Mouse (Mus musculus) thymus, postnatal 25 days (tissue): ENCODE results near the gene Rasgrp3.
"Not testable (repeated sequence)": the region's sequence is repeated elsewhere in the genome, so short reads cannot be mapped to it uniquely, and the experiment has no call there.

Experiments used
- DNase-seq: peaks from one replicate; pipeline ENCODE4 v3.0.0; 2022

The Rasgrp3 gene

DNA sequence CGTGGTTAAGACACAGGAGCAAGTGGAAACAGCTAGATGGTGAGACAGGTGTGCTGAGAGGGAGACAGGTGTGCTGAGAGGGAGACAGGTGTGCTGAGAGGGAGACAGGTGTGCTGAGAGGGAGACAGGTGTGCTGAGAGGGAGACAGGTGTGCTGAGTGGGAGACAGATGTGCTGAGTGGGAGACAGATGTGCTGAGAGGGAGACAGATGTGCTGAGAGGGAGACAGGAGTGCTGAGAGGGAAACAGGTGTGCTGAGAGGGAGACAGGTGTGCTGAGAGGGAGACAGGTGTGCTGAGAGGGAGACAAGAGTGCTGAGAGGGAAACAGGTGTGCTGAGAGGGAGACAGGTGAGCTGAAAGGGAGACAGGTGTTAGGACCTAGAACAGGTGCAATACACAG is 27.5 kb downstream of the Rasgrp3 start:
- not testable (repeated sequence) for DNase-seq

DNA sequence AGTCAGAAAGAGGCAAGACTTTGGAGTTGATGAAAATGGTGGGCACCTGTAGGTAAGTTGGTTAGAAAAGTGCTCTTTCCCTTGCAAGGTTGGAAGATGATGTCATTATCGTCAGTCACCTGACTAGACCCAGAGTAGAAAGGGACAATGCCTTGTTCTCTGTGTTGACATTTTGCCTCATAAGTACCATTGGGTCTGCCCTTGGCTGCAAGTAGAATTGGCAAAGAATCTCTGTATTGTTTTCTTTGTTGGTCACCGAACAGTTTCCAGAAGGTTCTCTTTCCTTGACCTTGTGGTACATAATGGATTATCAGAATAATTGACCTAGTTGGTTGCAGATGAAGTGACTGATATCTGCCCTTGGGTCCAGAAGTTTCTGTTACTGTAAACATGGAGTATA is 27.9 kb downstream of the Rasgrp3 start:
- no peak for DNase-seq

DNA sequence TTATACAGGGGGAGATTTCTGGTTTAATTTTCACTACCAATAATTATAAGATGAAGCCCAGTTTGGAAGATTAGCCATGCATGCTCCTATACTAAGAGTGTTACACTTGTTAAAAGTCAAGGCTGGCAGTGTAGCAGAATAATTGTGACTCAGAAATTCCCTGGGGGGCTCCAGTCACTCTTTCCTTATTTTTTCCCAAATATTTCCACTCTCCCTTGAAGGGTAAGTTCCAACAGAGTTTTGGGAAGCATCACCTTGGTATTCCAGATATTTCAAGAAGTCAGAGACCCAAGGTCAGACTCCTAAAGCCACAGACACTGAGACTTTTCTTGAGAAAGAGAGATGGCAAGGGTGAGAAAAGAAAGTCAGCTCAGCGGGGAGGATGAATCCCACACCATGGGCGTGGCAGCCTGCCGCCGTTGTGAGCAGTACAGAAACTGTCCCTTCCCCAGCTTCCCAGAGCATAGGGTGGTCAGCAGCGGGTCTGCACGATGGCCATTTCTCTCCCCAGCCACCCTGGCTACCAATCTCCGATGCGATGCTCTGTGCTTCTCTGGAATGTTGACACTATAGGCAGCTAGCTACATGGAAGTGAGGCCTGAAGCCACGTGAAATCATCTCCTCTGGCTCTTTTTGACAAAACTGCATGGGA is 28.8 kb downstream of the Rasgrp3 start:
- no peak for DNase-seq

DNA sequence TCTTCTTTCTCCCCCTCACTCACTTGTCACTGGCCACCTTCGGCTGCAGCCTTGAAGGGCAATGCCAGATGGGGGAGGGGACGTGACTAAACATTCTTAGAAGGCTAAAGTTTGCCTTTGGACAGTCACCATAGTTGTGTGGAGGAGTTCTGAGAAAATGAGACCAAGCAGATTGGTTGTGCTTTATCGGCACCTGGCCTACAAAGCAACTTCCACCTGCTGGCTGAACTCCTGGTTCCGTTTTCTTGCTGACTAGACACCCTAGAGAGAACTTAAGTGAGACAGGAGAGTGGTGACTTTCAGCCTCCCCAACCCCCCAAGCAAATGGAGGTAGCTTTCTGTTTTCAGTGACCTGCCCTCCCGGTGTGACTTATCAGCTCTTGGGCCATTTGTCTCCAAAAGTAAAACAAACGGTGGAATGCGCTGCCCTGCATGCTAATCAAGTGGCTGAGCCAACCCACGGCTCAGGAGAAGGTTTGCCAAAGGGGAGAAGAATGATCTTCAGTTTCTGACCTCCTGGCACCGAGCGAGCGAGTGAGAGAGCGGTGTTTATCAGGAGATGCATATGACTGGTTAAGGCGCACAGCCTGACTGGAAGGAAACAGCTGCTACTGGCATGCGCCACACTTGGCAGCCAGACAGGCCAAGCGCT is 29.4 kb downstream of the Rasgrp3 start:
- DNase-seq: peak; percentile 2

DNA sequence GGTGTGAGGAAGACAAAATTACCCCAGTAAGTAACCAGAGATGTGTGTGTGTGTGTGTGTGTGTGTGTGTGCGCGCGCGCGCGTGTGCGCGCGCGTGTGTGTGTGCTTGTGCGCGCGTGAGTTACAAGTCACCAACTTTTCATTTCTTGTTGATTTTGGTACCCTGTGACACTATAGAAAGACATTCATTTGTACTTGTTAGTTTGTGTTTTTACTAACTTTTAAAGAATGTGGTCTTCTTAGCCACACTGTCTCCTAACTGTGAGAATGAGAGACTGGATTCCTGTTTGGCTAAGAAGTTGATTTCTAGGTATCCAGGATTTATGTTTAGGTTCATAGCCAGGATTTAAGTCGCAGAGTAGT is 29.9 kb downstream of the Rasgrp3 start:
- DNase-seq: no peak

DNA sequence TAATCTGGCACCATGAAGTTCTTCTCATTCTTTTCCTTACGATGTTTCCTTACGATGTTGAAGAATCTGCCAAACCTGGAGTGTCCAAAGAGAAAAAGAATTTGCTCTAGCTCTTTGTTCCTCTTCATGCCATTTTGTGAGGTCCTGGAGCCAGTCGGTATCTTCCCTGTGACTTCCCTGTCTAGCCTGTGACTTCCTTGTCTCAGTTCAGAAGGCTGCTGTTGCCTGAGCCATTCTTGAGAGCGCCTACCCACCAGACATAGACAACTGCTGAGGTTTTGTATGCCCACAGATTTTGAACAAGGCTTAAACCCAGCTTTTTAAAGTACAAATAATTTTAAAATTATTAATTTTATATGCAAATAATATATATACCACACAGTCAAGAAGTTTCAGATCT is 31.3 kb downstream of the Rasgrp3 start:
- no peak for DNase-seq

DNA sequence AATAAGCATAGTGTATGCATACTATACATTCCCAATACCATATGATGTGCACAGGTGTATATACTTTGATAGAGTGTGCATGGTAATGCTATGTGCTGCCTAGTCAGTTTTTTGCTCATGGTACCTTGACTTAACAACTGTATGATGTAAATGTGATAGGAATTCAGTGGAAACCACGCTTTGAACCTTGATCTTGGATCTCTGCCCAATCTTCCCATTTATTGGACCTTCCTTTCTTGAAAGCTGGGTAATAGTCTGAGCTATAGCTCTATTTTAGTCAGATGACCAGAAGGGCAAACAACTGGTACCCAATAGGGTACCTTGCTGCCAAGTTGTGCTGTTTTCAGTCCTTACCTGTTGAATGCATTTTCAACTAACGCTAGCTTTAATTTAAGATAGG is 31.8 kb downstream of the Rasgrp3 start:
- DNase-seq: no peak

DNA sequence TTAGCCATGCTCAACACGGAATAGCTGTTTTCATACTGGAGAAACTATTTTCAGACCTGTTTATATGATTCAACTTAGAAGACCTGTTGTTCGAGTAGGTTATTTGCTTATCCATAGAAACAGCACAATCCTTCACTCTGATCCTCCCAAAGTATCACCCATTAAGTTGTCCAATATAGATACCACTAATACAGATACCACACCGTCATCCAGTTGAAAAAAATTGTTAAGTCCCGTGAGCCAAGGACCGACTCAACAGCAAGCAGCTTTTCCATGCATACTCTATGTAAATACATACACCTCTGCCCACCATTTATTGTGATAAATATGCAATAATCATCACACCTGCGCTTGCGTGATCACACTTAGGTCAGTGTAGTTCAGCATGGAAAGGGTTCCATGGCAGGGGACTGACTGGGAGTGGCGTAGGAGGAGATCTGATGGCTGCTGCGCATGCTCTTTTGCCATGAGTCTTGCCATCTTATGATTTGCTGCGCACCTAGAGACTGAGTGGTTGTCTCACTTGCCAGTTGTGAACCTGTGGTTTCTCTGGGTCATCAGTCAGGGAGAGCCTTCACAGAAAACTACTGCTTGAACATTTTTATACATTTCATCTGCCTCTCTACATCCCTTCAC is 32.9 kb downstream of the Rasgrp3 start:
- no peak for DNase-seq

DNA sequence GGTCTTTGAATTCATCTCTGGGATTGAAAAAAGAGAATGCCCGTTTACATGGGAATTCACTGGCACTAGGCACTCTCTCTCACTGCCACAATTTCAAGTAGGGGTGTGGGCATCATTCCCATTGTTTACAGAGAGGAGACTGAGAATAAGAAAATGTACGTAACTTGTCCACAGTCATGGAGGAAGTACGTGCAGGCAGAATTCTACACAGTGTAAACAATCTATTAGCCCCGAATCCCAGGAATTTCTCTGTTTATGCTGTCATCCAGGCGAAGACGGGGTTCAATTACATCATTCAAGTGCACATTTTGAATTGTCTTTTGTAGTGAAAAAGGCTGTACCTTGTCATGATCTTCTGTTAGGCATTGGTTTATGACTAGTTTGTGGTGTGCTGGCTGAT is 34.6 kb downstream of the Rasgrp3 start:
- DNase-seq: no peak

DNA sequence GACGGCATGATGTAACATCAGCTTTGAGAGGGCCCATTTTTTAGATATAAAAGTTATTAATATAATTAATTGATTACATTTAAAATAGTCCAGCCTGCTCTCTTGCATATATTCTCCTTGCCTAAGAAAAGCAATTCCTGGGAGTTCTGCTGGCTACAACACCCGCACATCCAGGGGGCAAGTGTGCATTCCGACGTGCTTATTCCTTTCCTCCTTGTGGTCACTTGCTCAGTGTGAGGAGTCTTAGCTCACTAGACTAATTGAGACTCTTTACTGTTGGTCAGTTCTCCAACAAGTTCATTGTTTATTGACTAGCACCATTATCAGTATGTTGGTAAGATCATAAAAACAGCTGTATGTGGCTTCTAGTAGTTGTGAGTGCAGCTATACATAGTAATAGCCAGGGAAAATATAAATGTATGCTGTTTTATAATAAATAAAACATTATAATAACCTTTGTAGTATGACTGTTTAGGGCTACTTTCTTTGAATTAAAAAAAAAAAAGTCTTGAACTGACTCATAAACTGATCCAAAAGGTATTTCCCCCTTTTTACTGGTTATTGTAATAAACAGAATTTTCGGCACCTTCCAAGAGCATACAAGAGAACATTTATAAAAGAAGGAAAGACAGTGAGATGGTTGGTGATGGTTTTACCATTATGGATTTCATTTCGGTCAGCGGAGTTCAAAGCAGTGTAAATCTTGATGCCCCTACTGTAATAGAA is 35.4 kb downstream of the Rasgrp3 start:
- no peak for DNase-seq

DNA sequence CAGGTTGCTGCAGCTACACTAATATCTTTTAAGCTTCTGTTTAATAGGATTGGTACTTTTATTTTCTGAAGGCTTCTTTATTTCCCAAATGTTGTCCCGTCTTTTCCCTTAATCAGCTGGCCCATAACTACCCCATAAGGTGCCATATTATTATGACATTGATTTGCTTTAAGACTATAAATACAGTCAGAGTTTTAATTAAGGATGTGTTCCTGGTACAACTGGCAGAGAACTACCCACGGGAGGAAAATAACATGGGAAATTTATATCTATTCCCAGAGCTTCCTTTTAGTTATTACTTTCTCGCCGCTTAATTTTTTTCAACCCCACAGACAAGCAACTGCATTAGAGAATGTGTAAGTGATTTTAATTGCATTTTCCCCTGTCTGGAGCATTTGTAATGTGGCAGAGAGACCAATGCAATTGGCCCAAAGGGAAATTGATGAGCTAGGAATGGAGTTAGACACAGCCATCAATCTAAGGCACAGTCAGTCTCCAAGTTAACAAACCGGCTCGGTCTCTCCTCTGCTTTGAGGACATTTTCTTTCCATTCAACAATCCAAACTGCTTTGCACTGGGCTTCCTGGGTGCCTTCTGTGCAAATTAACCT is 36.1 kb downstream of the Rasgrp3 start:
- no peak for DNase-seq

DNA sequence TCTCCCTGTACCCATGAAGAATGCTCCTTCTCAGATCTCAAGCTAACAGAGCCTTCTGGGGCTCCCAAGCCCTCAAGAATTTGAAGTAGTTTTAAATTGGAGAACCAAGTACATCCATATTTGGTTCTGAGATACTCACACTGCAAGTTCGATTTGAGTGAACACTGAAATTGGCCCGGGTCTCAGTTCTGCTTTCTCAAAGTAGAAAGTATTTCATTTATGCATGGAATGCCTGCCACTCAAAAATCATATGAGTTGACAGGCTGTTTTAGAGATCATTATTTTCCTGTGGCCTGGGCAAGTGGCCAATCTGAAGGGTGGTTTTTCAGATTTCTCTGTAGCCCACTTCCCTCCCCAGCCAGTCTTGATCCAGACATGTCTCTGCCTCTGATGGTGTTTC is 36.7 kb downstream of the Rasgrp3 start:
- DNase-seq: no peak

DNA sequence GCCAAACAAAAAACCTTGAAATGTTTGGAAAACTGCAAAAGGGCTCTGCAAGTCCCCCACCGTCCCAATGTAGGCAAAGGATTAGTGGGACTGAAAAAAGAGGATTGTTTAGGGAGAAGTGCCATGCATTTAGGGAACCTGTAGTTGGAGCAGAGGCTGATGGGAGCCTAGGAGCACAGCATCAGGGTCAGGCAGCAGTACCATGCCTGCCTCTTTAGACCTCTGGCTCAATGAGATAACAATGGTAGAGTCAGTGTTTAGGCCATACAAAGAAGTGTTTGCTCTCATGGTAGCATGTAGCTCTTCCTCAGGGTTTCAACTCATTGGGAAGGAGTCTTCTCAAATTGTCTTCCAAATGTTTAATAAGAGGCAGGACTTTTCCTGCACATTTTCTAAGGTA is 40.3 kb downstream of the Rasgrp3 start:
- DNase-seq: no peak

DNA sequence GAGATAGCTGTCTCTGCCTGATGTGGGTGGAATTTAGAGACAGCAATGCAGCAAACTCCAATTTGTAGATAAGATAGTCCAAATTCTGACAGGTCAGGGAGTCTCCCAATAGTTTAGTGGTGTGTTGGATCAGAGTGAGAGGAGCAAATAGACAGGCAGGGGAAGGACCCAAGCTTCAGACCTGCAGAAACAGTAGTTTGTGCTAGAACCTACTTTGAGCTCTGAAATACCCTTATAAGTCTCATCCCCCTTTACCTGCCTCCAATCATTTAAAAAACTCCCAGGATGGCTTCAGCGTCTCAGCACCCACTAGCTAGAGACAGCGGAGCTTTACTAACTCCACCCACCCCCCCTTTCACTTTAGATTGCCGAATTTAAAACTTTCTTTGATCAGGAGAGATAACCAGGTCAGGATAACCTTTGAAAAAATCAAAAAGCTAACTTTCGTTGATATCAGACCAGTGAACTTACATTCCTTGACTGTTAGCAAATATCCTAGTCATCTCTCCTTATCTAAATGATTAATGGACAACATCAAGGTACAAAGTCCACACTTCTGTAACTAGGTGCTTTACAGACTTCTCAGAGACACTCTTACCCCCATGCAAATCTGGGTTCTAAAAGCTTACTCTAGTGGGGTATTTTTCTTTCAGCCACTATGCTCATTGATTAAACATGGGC is 41.2 kb downstream of the Rasgrp3 start:
- no peak for DNase-seq

DNA sequence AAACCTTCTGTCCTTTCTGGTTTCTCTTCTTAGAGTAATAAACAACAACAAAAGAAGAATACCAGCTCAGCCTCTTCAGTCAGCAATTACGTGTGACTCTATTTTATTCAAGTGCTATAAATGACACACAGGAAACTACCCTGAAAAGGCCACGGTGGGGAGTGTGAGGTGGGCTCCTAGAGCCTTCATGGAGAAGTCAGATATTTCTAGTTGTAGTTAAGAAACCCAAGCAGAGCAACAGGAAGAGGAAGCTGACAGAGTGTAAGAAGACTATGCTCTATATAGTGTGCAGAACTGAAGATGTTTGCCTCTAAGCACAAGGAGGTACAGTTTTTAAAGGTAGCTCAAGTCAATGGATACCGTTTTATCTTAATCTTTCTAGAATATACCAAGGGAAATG is 42.0 kb downstream of the Rasgrp3 start:
- DNase-seq: no peak

DNA sequence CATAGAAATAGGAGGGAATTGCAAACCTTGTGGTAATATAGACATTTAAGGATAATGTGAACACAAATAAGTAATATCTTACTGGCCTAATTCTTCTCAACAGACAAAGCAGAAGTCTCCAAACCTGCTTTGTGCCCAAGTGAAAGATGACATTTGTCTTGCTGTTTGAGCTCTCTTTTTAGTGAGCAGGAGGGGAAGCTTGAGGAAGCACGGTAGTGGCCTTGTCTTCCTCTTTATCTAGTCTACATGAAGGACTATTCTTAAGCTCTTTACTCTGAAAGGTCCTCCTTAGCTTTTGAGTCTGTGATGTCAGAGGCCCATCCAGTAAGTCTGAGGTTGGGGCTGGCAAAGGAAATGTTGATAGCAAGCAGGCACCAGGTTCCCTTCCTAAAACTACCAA is 43.1 kb downstream of the Rasgrp3 start:
- DNase-seq: no peak

DNA sequence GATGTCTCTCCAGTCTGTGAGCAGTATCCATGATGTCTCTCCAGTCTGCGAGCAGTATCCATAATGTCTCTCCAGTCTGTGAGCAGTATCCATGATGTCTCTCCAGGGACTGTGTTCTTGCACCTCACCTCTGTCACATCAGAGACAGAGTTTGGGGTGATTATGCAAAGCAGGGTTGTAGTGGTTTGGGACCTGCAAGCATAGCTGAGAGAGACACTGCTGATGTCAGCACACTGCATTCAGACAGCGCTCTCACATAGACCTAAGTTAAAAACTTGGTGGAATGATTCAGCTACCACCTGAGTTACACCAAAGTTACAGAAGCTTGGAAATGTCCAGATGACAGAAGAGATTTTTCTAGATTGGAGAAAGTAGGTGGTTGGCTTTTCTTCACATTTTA is 44.0 kb downstream of the Rasgrp3 start:
- no peak for DNase-seq

DNA sequence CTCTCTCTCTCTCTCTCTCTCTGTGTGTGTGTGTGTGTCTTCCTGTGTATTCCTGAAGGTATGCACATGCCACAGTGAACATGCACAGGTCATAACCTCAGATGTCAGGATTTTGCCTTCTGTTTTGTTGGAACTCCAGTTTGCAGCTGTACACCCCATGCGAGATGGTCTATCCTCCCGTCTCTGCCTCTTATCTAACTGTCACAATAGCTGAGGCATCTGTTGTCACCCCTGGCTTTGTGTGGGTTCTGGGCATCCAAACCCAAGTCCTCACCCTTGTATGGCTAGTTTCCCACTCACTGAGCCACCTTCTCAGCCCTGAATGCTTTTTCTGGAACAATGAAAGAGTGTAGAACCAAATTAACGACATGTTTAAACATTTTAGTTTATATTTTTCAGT is 44.7 kb downstream of the Rasgrp3 start:
- DNase-seq: no peak

DNA sequence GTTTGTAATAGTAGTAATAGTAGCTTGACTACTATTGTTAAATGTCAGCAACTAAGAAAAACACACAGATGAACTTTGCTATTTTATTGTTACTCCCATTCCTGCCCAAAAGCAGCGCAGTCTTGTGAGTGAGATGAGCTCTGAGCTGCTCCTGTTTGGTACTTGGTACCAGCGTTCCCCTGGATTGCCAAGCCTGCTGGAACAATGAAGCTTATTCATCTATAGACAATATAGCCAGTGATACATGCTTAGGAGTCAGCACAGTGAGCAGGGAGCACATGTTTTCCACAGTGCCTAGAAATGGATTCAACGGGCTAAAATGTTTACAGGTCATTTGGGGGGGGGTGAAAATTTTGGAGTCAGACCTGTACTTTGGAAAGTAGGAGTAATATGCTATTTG is 50.5 kb downstream of the Rasgrp3 start:
- no peak for DNase-seq

DNA sequence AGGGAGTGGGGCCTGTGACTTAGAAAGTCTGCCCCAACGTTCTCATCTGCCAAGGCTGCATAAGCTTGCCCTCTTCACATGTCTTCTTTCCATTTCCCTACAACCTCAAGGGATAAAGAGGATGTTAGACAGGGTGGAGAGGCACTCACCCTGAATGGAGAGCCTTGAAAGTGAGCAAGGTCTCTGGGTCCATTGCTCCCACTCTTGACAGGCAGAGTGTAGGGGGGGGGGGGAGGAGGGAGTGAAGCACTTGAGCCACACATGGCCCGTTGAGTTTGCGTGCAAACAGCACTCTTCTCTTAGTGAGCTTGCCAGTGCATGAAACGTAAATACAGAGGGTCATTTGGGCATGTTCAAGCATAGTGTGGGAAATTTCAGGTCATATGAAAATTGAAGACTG is 59.5 kb downstream of the Rasgrp3 start:
- no peak for DNase-seq

DNA sequence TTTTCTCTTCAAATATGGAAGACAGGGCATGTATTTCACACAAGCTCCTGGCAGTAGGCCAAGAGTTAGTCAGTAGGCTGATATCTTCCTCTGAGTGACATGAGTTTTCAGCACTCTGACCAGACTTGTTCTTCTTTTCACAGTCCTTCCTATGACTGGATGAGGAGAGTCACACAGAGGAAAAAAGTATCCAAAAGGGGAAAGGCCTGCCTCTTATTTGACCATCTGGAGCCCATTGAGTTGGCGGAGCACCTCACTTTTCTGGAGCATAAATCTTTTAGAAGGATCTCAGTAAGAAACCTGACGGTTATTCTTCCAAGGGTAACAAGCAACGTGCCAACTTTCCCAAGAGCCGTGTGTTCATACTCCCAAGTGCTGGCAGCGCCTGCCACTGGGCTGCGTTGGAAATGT is 62.5 kb downstream of the Rasgrp3 start:
- DNase-seq: no peak

DNA sequence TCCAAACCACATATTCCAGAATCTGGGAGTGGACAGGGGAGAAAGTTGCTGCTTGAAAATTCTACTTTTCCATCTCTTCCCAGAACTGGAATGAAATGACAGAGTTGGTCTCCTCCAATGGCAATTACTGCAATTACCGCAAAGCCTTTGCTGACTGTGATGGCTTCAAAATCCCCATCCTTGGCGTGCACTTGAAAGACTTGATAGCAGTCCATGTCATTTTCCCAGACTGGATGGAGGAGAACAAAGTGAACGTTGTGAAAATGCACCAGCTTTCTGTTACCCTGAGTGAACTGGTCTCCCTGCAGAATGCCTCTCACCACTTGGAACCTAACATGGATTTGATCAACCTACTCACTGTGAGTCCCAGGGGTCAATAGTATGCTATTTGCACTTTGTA is 67.3 kb downstream of the Rasgrp3 start:
- no peak for DNase-seq

DNA sequence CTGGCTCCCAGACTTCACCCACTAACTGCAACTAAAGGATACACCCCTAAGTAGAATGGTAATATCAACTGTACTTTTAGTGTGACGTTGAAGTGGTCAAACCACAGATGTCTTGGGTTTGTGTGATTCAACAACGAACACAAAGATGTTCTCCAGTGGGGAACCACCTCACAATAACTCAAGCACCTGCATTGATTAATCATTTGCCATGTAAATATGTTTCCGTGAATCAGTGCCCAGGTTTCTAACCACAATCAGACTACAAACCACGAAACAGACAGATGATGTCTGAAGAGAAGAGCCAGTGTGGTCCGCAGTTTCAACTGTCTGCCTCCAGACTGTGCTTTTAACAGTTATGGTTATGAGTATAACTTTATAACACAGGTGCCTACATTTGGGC is 69.4 kb downstream of the Rasgrp3 start:
- DNase-seq: no peak
